12 mouse cellular contexts compared by ENCODE assay signal in genomic region chr3:93111668-93112067, GRCm38 (mm10). TPM values are rescaled to one million over a fixed set of nuclear protein-coding genes. Genes with fewer than 3 reads are reported as not detected.
DNase-seq lines count a peak whose midpoint lies in the region; ATAC-seq and TF ChIP-seq lines count a peak whose summit lies in the region.
"Had no signal": no experiment of that assay in that cellular context is flagged by ENCODE, and none has a peak within 500 bp of the region (broad histone marks: within the 10 kb centered on the region; RNA-seq: fewer than 3 reads in every experiment).

No protein-coding gene starts in this region.

- H3K4me2 ChIP-seq in heart, embryonic 11.5 days = no peak overlapping the region
- H3K4me2 ChIP-seq: hindbrain, embryonic 12.5 days; neural tube, embryonic 13.5 days had no signal

- no peaks in the 10 kb centered on the region for H3K9me3 ChIP-seq in embryonic facial prominence, embryonic 10.5 days
- H3K9me3 ChIP-seq in heart, embryonic 11.5 days (replicated peaks; ENCODE audit: control insufficient read depth, low read length) = no peaks in the 10 kb centered on the region
- H3K9me3 ChIP-seq: hindbrain, embryonic 12.5 days; neural tube, embryonic 13.5 days had no signal

- no peak overlapping the region for H3K4me3 ChIP-seq in left cerebral cortex, adult 2 months
- no peak overlapping the region for H3K4me3 ChIP-seq in embryonic facial prominence, embryonic 10.5 days
- H3K4me3 ChIP-seq in heart, embryonic 11.5 days (ENCODE audit: low read depth, low read length) = no peak overlapping the region
- H3K4me3 ChIP-seq: hindbrain, embryonic 12.5 days; neural tube, embryonic 13.5 days had no signal

- H3K27me3 ChIP-seq in embryonic facial prominence, embryonic 10.5 days (replicated peaks; ENCODE audit: low read depth, poor library complexity, severe bottlenecking) = no peaks in the 10 kb centered on the region
- H3K27me3 ChIP-seq in heart, embryonic 11.5 days (ENCODE audit: control insufficient read depth, insufficient read depth, low read length) = no peaks in the 10 kb centered on the region
- H3K27me3 ChIP-seq: hindbrain, embryonic 12.5 days; neural tube, embryonic 13.5 days had no signal

- 42% methylated on average over 5 of the region's 5 CpGs for WGBS in embryonic facial prominence, embryonic 10.5 days
- 36% methylated on average over 5 of the region's 5 CpGs for WGBS in heart, embryonic 11.5 days (ENCODE audit: insufficient replicate concordance)

- TF ChIP-seq CTCF in left cerebral cortex, adult 2 months (IDR thresholded peaks at IDR 0.05) = peak; percentile 33

- intact Hi-C loops in left cerebral cortex, adult 2 months (cut with DNase I) = loop anchor here (5.0 kb wide), 3 partner anchors 196 to 296 kb away; no protein-coding TSS in a partner anchor

- H3K9ac ChIP-seq in heart, embryonic 11.5 days (ENCODE audit: low read depth, low read length) = no peak overlapping the region
- H3K9ac ChIP-seq: hindbrain, embryonic 12.5 days; neural tube, embryonic 13.5 days had no signal

- DNase-seq in adrenal gland, adult 2 months = peak; percentile 10
- no peak for DNase-seq in adrenal gland, adult 8-10 months
- no peak for DNase-seq in left cerebral cortex, adult 2 months (ENCODE audit: extremely low spot score in 1 of 2, low spot score in 2 of 2)
- DNase-seq in left cerebral cortex, adult 8-10 months (ENCODE audit: low spot score in 2 of 2) = no peak
- peak; percentile 57 for DNase-seq in ES-CJ7 (ENCODE audit: low read depth, low spot score)
- peak; percentile 15 for DNase-seq in embryonic facial prominence, embryonic 10.5 days (ENCODE audit: low spot score)
- DNase-seq: spleen, adult 18-20 months had no signal

- H3K4me1 ChIP-seq in embryonic facial prominence, embryonic 10.5 days = no peaks in the 10 kb centered on the region
- no peaks in the 10 kb centered on the region for H3K4me1 ChIP-seq in heart, embryonic 11.5 days (ENCODE audit: control insufficient read depth, insufficient read depth, low read length)
- H3K4me1 ChIP-seq: hindbrain, embryonic 12.5 days; neural tube, embryonic 13.5 days had no signal

- no peak overlapping the region for H3K27ac ChIP-seq in left cerebral cortex, adult 2 months
- H3K27ac ChIP-seq in embryonic facial prominence, embryonic 10.5 days (replicated peaks) = no peak overlapping the region
- H3K27ac ChIP-seq in heart, embryonic 11.5 days (ENCODE audit: low read depth, low read length) = no peak overlapping the region
- H3K27ac ChIP-seq: hindbrain, embryonic 12.5 days; neural tube, embryonic 13.5 days had no signal

- H3K36me3 ChIP-seq in embryonic facial prominence, embryonic 10.5 days (replicated peaks) = no peaks in the 10 kb centered on the region
- H3K36me3 ChIP-seq in heart, embryonic 11.5 days (ENCODE audit: control insufficient read depth, insufficient read depth, low read length) = no peaks in the 10 kb centered on the region
- H3K36me3 ChIP-seq: hindbrain, embryonic 12.5 days; neural tube, embryonic 13.5 days had no signal

- no peak for ATAC-seq in heart, embryonic 11.5 days (replicated peaks; ENCODE audit: insufficient number of reproducible peaks, low FRiP score, low TSS enrichment)
- ATAC-seq in cerebellum, adult (ENCODE audit: insufficient number of reproducible peaks, low FRiP score, low TSS enrichment) = no peak

RNA-seq across cellular contexts. Expression of gene Crnn, which starts 32.9 kb away (rescaled TPM):
- total RNA-seq in adrenal gland, adult 2 months (2021) = not detected
- not detected in 2 replicates for polyA plus RNA-seq in adrenal gland, adult 2 months (2012; rRNA removed)
- total RNA-seq in adrenal gland, adult 8-10 months (2022) = not detected
- not detected for total RNA-seq in left cerebral cortex, adult 2 months (2021)
- total RNA-seq in left cerebral cortex, adult 8-10 months (2022) = not detected
- not detected in 2 replicates for polyA plus RNA-seq in embryonic facial prominence, embryonic 10.5 days (2016; fragmentation: Nextera tagmentation; extraction: Ambion mirVana)
- polyA plus RNA-seq in heart, embryonic 11.5 days (2014; fragmentation: Nextera tagmentation; extraction: Ambion mirVana) = not detected in 2 replicates
- total RNA-seq: gastrocnemius, postnatal 4 days had no signal
- polyA plus RNA-seq: hindbrain, embryonic 12.5 days; neural tube, embryonic 13.5 days had no signal

RNA-seq across cellular contexts. Expression of gene Gm4858, which starts 43.0 kb away (rescaled TPM):
- not detected for total RNA-seq in adrenal gland, adult 2 months (2021)
- polyA plus RNA-seq in adrenal gland, adult 2 months (2012; rRNA removed) = not detected in 2 replicates
- total RNA-seq in adrenal gland, adult 8-10 months (2022) = not detected
- total RNA-seq in left cerebral cortex, adult 2 months (2021) = not detected
- total RNA-seq in left cerebral cortex, adult 8-10 months (2022) = not detected
- polyA plus RNA-seq in embryonic facial prominence, embryonic 10.5 days (2016; fragmentation: Nextera tagmentation; extraction: Ambion mirVana) = not detected in 2 replicates
- not detected in 2 replicates for polyA plus RNA-seq in heart, embryonic 11.5 days (2014; fragmentation: Nextera tagmentation; extraction: Ambion mirVana)
- total RNA-seq: gastrocnemius, postnatal 4 days had no signal
- polyA plus RNA-seq: hindbrain, embryonic 12.5 days; neural tube, embryonic 13.5 days had no signal

Comparison
In these comparisons a context has a peak if more than half of its experiments do, and no peak if none do; other contexts are left out.
1. DNase-seq: peak in adrenal gland, adult 2 months (single experiment), ES-CJ7 (single experiment) and embryonic facial prominence, embryonic 10.5 days (single experiment); none in adrenal gland, adult 8-10 months (single experiment), left cerebral cortex, adult 2 months (0 of 2) and left cerebral cortex, adult 8-10 months (0 of 2).